Mouse (Mus musculus) left cerebral cortex, adult 2 months (tissue): ENCODE results near the gene Rdh5. TPM values are rescaled to one million over a fixed set of nuclear protein-coding genes. Genes with fewer than 3 reads are reported as not detected.
A peak's percentile ranks its signal among the peaks of the same experiment; 100 is the strongest.

Experiments
- DNase-seq, 2 experiments: peaks; one replicate each; pipeline ENCODE4 v3.0.0; 2021 to 2022; ENCODE audit warnings: low spot score in 2 of 2, mixed read lengths in 1 of 2; ENCODE audit errors: extremely low spot score in 1 of 2
- H3K27ac ChIP-seq: fragments of 200-600 bp; 2 replicates; pipeline ENCODE4 v1.8.1; 2022
- H3K4me3 ChIP-seq: fragments of 200-600 bp; 2 replicates; pipeline ENCODE4 v1.8.1; 2022
- CTCF ChIP-seq: fragments of 200-600 bp; IDR thresholded peaks from 2 replicates; pipeline ENCODE4 v1.8.1; 2022; ENCODE audit warnings: antibody characterized with exemption, mild to moderate bottlenecking, moderate library complexity
- intact Hi-C: fragments of 180-260 bp; cut with DNase I; formaldehyde crosslinking; loops from one replicate; pipeline ENCODE4 v1.15.1; 2025
- long read RNA-seq, 2 experiments: library from polyadenylated mRNA; stranded (forward); transcript quantifications; one replicate each; pipeline ENCODE4 v2.0.0; 2021; ENCODE audit warnings: borderline mapping rate in 2 of 2
- total RNA-seq, 2 experiments: library from RNA; stranded (reverse); gene quantifications; 2 replicates each; pipeline ENCODE4 v1.2.3; 2021

Rdh5 gene
- total RNA-seq = 1 to 10 TPM; 6.5 to 7.4 TPM
- long read RNA-seq, experiment 1, partial matches to known transcripts = 1 of 5 reads
- long read RNA-seq, experiment 1, other reads (novel, unspliced or antisense) = 4 of 5 reads
- long read RNA-seq, experiment 2, partial matches to known transcripts = 0 of 1 reads
- long read RNA-seq, experiment 2, other reads (novel, unspliced or antisense) = 1 of 1 reads

GRCm38 (mm10) chr10:128922822-128923012, at the start of gene Rdh5:
Gene Rdh5 (minus strand): TSS chr10:128922888.
- intact Hi-C loops = no loop called here
- H3K4me3 ChIP-seq = peak within 1 kb of the TSS; percentile 82
- TF ChIP-seq CTCF = no peak
- no peak for DNase-seq
- H3K27ac ChIP-seq = peak within 1 kb of the TSS; percentile 99

DNA sequence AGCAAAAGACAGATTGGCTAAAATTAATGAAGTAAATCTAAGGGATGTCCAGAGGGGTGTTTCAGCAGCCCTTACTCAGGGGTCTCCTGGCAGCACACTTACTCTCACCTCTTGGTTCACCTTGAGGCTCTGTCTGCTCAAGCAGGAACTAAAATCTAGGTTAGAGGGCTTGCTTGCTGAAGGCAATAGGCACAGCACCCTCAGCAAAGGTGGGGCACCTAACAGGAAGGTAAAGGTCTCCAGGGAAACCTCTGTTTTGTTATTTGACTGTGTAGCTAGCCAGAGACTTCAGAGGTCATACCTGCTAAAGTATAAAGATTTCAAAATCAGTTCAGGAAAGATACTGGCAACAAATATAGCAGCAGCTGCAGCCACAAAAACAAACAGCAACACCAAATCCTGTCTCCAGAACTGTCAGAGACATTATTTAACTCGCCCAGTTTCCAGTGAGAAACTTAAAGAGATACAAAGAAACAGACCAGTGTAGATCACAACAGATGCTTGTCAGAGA, 48.1 kb upstream of the Rdh5 start:
- DNase-seq = no peak
- H3K4me3 ChIP-seq = no peak overlapping the region
- no peak for TF ChIP-seq CTCF
- H3K27ac ChIP-seq = no peak overlapping the region
- intact Hi-C loops = no loop called here

DNA sequence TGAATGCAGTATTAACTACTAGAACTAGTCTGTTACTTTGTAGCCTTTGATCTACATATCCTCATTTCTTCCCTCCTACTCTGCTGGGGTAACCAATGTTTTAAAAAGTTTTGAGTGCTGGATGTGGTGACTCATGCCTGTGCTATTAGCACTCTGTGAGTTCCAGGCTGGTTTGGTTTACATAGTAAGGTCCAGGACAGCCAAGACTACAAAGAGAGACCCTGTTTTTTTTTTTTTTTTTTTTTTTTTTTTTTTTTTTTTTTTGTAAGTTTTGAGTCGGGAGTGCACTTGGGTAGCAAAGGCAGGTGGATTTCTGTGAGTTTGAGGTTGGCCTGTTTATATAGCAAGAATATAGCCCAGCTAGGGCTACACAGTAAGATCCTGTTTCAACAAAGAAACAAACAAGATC, 45.7 kb upstream of the Rdh5 start:
- no peak for DNase-seq
- Histone ChIP-seq H3K4me3 (no peak overlapping the region), H3K27ac (no peak overlapping the region)
- TF ChIP-seq CTCF = no peak
- intact Hi-C loops = no loop called here

DNA sequence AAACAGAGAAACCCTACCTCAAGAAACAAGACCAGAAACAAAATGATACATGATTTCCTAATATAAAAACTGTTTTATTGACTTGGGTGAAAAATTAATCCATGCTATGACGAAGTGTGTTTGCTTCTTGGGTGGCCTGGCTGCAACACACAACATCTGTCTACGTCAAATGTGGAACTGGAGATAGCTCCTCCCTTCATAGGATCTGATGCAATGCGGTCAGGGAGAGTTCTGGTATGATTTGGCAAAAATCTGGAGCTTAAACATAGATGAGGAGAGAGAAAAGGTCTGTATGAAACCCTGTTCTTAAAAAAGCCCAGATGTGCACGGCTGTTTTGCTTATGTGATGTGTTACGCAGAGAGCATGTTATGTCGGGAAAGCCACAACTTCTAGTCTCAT, 43.2 kb upstream of the Rdh5 start:
- no peak for TF ChIP-seq CTCF
- Histone ChIP-seq H3K27ac (no peak overlapping the region), H3K4me3 (no peak overlapping the region)
- DNase-seq = no peak
- intact Hi-C loops = no loop called here

GRCm38 (mm10) chr10:128964961-128965360, 42.3 kb upstream of the Rdh5 start:
- no peak overlapping the region for H3K27ac ChIP-seq
- intact Hi-C loops = no loop called here
- TF ChIP-seq CTCF = no peak
- DNase-seq = no peak
- no peak overlapping the region for H3K4me3 ChIP-seq

DNA sequence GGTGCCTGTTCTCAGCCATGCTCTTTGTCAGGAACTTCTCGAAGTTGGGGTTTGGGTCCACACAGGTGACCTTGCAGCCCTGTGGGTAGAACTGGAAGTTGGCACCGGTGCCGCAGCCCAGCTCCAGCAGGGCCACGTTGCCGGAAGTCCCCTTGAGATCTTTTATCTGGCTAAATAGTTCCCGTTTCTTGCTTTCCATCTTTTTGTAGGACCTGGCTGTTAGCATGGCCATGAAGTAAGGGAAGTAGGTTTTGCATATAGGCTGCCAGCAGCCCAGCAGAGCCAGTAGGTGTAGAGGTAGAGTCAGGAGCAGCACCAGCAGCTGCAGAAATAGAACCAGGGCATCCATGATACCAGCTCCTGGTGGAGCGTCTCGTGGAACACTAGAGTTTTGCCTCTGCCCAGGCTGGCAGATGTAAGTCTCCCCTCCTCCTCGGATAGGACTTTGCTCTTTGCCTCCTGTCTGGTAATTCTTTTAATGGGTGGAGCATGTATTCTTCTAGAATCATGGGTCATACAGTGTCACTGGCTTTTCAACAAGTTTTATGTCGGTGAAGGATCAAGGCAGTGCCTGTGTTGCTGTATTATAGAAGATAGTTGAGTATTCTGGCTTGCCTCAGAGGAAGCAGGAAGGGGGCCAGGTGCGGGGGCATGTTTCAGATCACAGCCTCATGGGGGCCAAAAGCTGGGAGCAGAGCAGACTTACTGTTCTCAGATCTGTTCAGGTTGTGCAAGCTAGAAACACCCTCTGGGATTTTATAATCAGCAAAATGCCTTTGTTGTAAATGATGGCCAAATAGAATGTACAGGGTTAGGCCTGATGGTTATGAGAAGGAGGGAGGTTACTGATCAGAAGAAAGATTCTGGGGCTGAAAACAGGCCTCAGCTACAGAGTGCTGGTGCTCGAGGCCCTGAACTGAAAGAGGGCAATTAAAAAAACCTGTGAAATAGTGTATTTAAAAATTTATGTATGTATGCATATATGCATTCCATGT, 38.2 kb upstream of the Rdh5 start, which contains the start of gene Mettl7b:
Mettl7b (minus strand) TSS at position 399 of the 995 bp plus-strand sequence.
- TF ChIP-seq CTCF = no peak
- intact Hi-C loops = no loop called here
- H3K4me3 ChIP-seq = no peak within 1 kb of the TSS
- H3K27ac ChIP-seq = no peak within 1 kb of the TSS
- no peak for DNase-seq

DNA sequence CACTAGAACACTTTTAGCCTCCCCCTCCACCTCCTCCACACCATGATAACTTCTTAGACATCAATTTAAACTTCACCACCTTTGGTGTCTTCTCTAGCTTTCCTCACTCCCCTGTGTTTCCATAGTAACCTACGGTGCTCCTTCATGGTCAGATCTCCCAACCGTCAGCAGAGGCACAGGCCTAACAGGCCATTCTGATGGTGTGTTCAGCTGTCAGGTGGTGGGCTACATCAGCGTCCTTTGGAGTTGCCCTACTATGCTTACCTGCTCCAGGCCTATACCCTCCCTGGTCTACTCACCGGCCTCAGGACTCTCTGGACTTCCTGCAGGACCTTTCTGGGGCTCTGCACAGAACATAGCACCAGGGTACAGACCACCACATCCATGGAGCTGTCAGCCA, 37.5 kb upstream of the Rdh5 start:
- Histone ChIP-seq H3K4me3 (no peak overlapping the region), H3K27ac (no peak overlapping the region)
- DNase-seq = no peak
- TF ChIP-seq CTCF = no peak
- intact Hi-C loops = no loop called here

GRCm38 (mm10) chr10:128958340-128958739, 35.7 kb upstream of the Rdh5 start:
- Histone ChIP-seq H3K4me3 (no peak overlapping the region), H3K27ac (no peak overlapping the region)
- no peak for TF ChIP-seq CTCF
- no peak for DNase-seq
- intact Hi-C loops = no loop called here

GRCm38 (mm10) chr10:128950208-128950887, 27.7 kb upstream of the Rdh5 start:
- no peak for DNase-seq
- intact Hi-C loops = no loop called here
- no peak overlapping the region for H3K27ac ChIP-seq
- peak overlapping the region; percentile 9; the same call in 1 of the 2 replicates for H3K4me3 ChIP-seq
- TF ChIP-seq CTCF = no peak

DNA sequence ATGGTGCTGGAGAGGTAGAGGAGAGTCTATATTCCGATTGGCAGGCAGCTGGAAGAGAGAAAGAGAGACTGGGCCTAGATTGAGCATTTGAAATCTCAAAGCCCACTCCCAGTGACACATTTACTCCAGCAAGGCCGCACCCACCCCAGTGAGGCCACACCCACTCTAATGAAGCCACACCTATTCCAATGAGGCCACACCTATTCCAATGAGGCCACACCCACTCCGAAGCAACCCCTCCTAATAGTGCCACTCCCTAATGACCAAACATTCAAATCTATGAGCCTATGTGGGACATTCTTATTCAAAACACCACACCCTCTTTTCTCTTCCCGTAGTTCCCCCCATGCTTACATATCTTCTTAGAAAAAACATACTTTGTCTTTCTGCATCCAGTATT, 24.8 kb upstream of the Rdh5 start:
- no peak for DNase-seq
- intact Hi-C loops = no loop called here
- TF ChIP-seq CTCF = no peak
- Histone ChIP-seq H3K27ac (no peak overlapping the region), H3K4me3 (no peak overlapping the region)

DNA sequence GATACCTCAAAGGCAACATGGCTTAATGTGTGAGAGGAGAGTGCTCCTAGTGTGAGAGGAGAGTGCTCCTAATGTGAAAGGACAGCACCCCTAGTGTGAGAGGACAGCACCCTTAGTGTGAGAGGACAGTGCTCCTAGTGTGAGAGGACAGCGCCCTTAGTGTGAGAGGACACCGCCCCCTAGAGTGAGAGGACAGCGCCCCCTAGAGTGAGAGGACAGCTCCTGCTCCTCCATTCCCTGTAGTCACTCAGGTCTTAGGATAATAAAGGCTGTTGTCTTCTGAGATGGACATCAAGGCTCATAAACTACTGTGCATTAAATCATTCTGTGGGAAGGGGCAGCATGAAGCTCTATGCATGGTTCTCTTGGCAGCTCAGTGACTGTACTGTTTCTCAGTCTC, 23.0 kb upstream of the Rdh5 start:
- no peak for DNase-seq
- intact Hi-C loops = no loop called here
- peak; percentile 50 for TF ChIP-seq CTCF
- no peak overlapping the region for H3K27ac ChIP-seq
- no peak overlapping the region for H3K4me3 ChIP-seq

- intact Hi-C loops = no loop called here
- no peak overlapping the region for H3K27ac ChIP-seq
- H3K4me3 ChIP-seq = no peak overlapping the region
- DNase-seq = no peak
- TF ChIP-seq CTCF = no peak
Measured at GRCm38 (mm10) chr10:128940475-128941061, 17.9 kb upstream of the Rdh5 start.
